Mouse (Mus musculus): ENCODE measurements at regions not wholly inside any gene's neighbourhood (a gene's known extent, or its start where the extent isn't known, plus 50 kb on each side); places are given as distances from the start of the nearest gene placed in this dataset.

GRCm38 (mm10) chr13:101931264-101931663, 163.2 kb upstream of the Pik3r1 start:
- DNase-seq (ENCODE audit: extremely low read depth, low read depth, low spot score) = no peak

GRCm38 (mm10) chr13:101931882-101932281, 163.9 kb upstream of the Pik3r1 start:
- DNase-seq (ENCODE audit: extremely low read depth, low read depth, low spot score) = no peak

- DNase-seq (ENCODE audit: extremely low read depth, low read depth, low spot score) = no peak
These were observed 167.8 kb upstream of the Pik3r1 start for GRCm38 (mm10) chr13:101935843-101936242.

- DNase-seq (ENCODE audit: extremely low read depth, low read depth, low spot score) = no peak
These were observed 186.5 kb upstream of the Pik3r1 start for GRCm38 (mm10) chr13:101954521-101954920.

GRCm38 (mm10) chr13:101955806-101956418, 187.9 kb upstream of the Pik3r1 start:
- no peak for DNase-seq (ENCODE audit: extremely low read depth, low read depth, low spot score)

GRCm38 (mm10) chr13:101957782-101958181, 189.8 kb upstream of the Pik3r1 start:
- DNase-seq (ENCODE audit: extremely low read depth, low read depth, low spot score) = no peak

- DNase-seq (ENCODE audit: extremely low read depth, low read depth, low spot score) = no peak
These were observed 197.5 kb upstream of the Pik3r1 start for GRCm38 (mm10) chr13:101965537-101965936.

GRCm38 (mm10) chr13:101966799-101967397, 198.9 kb upstream of the Pik3r1 start:
- no peak for DNase-seq (ENCODE audit: extremely low read depth, low read depth, low spot score)

GRCm38 (mm10) chr13:101967466-101967865, 199.4 kb upstream of the Pik3r1 start:
- no peak for DNase-seq (ENCODE audit: extremely low read depth, low read depth, low spot score)

GRCm38 (mm10) chr13:101976766-101977165, 208.7 kb upstream of the Pik3r1 start:
- DNase-seq (ENCODE audit: extremely low read depth, low read depth, low spot score) = no peak

GRCm38 (mm10) chr13:101980171-101980835, 212.3 kb upstream of the Pik3r1 start:
- no peak for DNase-seq (ENCODE audit: extremely low read depth, low read depth, low spot score)

- DNase-seq (ENCODE audit: extremely low read depth, low read depth, low spot score) = no peak
These were observed 220.8 kb upstream of the Pik3r1 start for GRCm38 (mm10) chr13:101988637-101989413.

GRCm38 (mm10) chr13:101991729-101992128, 223.7 kb upstream of the Pik3r1 start:
- DNase-seq (ENCODE audit: extremely low read depth, low read depth, low spot score) = no peak

- DNase-seq (ENCODE audit: extremely low read depth, low read depth, low spot score) = no peak
These were observed 226.8 kb upstream of the Pik3r1 start for GRCm38 (mm10) chr13:101994779-101995178.

GRCm38 (mm10) chr13:101995529-101995928, 227.5 kb upstream of the Pik3r1 start:
- no peak for DNase-seq (ENCODE audit: extremely low read depth, low read depth, low spot score)

- DNase-seq (ENCODE audit: extremely low read depth, low read depth, low spot score) = no peak
These were observed 228.1 kb upstream of the Pik3r1 start for GRCm38 (mm10) chr13:101996144-101996543.

GRCm38 (mm10) chr13:101997415-101997814, 229.4 kb upstream of the Pik3r1 start:
- DNase-seq (ENCODE audit: extremely low read depth, low read depth, low spot score) = no peak

- DNase-seq (ENCODE audit: extremely low read depth, low read depth, low spot score) = peak; percentile 89
These were observed 238.5 kb upstream of the Pik3r1 start for GRCm38 (mm10) chr13:102006565-102006964.

GRCm38 (mm10) chr13:102011965-102012364, 243.9 kb upstream of the Pik3r1 start:
- DNase-seq (ENCODE audit: extremely low read depth, low read depth, low spot score) = peak; percentile 93

- no peak for DNase-seq (ENCODE audit: extremely low read depth, low read depth, low spot score)
These were observed 246.5 kb upstream of the Pik3r1 start for GRCm38 (mm10) chr13:102014514-102014913.

- DNase-seq (ENCODE audit: extremely low read depth, low read depth, low spot score) = no peak
These were observed 246.9 kb upstream of the Pik3r1 start for GRCm38 (mm10) chr13:102014958-102015357.

GRCm38 (mm10) chr13:102016518-102016917, 248.5 kb upstream of the Pik3r1 start:
- DNase-seq (ENCODE audit: extremely low read depth, low read depth, low spot score) = no peak
